Mouse (Mus musculus): Measurements from ENCODE around the gene Adgrg5. TPM values are rescaled to one million over a fixed set of nuclear protein-coding genes. Genes with fewer than 3 reads are reported as not detected.
A peak's percentile ranks its signal among the peaks of the same experiment; 100 is the strongest.

Adgrg5 gene
- polyA plus RNA-seq, 1 experiment from 2014 or later = 0.22 TPM

DNA sequence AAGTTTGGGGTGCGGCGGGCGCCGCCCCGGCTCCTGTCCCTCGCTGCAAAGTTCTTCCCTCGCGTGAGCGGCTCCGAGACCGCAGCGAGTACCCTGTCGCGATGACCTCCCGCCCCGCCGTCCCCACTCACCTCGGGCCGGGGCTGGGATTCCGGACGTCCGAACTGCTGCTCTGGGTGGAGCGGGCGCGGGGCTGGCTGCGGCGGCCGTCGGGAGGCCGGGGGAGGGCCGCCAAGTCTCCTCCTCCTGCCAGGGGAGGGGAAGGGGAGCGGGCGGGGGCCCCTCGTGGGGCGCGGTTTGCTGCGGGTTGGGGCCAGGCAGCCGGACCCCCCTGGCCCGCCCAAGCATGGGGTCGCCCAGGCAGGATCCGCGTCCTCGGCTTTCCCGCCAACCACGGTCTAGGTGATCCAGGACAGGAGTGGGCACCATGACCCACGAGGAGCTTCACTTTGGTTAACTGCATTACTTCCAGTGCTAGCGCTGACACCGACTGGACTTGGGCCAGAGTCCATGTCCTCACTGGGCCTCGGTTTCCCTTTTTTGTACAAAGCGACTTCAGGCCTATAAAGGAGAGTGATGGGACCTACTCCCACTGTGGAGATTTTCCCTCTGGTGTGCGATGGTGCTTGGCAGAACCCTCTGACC, 5.5 kb upstream of the Adgrg5 start, which contains the start of gene Ccdc102a:
Ccdc102a (minus strand) TSS at position 248 of the 645 bp plus-strand sequence.
- Histone ChIP-seq H3K27ac (peak within 1 kb of the TSS; percentile 94), H3K27me3 (peaks cover 5% of the 10 kb centered on the region), H3K9ac (peak within 1 kb of the TSS; percentile 68), H3K4me3 (peak within 1 kb of the TSS; percentile 87), H3K36me3 (peaks cover 4% of the 10 kb centered on the region; the same call in 1 of the 2 replicates), H3K4me1 (peaks cover 53% of the 10 kb centered on the region), H3K4me2 (peak within 1 kb of the TSS; percentile 80), H3K9me3 (no peaks in the 10 kb centered on the region)
- peak; percentile 53; the same call in 1 of the 2 replicates for ATAC-seq (ENCODE audit: insufficient number of reproducible peaks, low FRiP score, low TSS enrichment, low read depth)
- WGBS = 3% methylated on average over 36 of the region's 51 CpGs

DNA sequence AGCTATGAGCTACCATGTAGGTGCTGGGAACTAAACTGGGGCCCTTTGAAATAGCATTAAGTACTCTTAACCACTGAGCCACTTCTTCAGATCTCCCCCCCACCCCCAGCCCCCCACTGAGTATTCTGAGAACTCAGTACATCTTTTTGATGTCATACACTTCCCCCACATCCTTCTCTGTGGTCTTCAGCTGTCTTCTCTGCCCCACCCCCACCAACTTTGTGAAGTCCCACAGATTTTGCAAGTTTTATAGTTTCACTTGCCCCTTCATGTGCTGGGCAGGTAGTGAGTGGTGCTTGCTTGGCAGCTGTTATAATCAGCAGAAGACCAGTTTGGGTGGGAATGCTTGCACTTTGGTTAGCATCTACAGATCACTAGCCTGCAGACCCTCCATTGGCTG, 4.2 kb upstream of the Adgrg5 start:
- Histone ChIP-seq H3K9me3 (no peaks in the 10 kb centered on the region), H3K9ac (no peak overlapping the region), H3K27me3 (no peaks in the 10 kb centered on the region), H3K4me1 (peaks cover 40% of the 10 kb centered on the region), H3K4me3 (no peak overlapping the region), H3K36me3 (no peaks in the 10 kb centered on the region), H3K27ac (no peak overlapping the region), H3K4me2 (no peak overlapping the region)
- no peak for ATAC-seq (ENCODE audit: insufficient number of reproducible peaks, low FRiP score, low TSS enrichment, low read depth)

DNA sequence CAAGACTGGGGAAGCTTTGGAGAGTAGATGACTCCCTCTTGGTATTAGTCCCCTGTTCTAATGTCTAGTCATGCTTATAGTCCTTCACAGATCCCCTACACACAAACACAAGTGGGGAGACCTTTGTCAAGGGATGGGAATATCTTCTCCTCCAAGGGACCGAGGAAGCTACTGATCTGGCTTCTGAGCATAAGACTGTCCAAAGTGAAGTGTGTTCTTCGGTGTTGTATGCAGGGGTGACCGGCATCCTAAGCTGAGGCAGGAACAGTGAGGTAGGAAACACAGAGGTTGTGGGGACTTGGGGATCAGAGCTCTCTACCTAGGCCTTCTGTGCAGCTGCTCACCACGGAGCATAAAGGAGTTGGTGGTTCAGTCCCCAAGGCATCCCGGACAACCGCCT, 1.3 kb upstream of the Adgrg5 start:
- H3K9me3 ChIP-seq = no peaks in the 10 kb centered on the region
- no peak overlapping the region for H3K4me3 ChIP-seq
- no peak overlapping the region for H3K4me2 ChIP-seq
- H3K36me3 ChIP-seq = no peaks in the 10 kb centered on the region
- no peaks in the 10 kb centered on the region for H3K27me3 ChIP-seq
- 59% methylated on average over 6 of the region's 6 CpGs for WGBS
- no peak for ATAC-seq (ENCODE audit: insufficient number of reproducible peaks, low FRiP score, low TSS enrichment, low read depth)
- peaks cover 12% of the 10 kb centered on the region; the same call in 1 of the 2 replicates for H3K4me1 ChIP-seq
- no peak overlapping the region for H3K9ac ChIP-seq
- no peak overlapping the region for H3K27ac ChIP-seq

DNA sequence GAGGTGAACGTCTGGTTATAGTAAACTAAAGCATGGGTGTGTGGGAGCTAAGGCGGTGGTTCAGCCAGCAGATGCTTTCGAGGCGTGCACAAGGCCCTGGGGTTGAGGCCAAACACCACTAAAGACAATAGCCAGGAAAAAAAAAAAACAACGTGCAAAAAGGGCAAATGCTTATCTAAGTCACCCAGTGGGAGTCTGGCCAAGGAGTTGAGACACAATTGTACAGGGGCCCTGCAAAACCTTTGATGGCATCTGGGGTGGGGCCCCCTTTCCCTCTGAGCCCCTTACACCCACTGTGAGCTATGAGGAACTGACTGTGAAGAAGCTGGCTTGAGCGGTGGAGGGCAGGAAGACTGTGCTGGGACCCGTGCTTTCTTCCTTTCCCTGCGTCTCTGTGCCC, 892 bp upstream of the Adgrg5 start:
- Histone ChIP-seq H3K9me3 (no peaks in the 10 kb centered on the region), H3K27ac (no peak overlapping the region), H3K4me1 (peaks cover 12% of the 10 kb centered on the region; the same call in 1 of the 2 replicates), H3K27me3 (no peaks in the 10 kb centered on the region), H3K9ac (no peak overlapping the region), H3K4me2 (no peak overlapping the region), H3K4me3 (no peak overlapping the region), H3K36me3 (no peaks in the 10 kb centered on the region)
- WGBS = 27% methylated on average over 8 of the region's 8 CpGs
- no peak for ATAC-seq (ENCODE audit: insufficient number of reproducible peaks, low FRiP score, low TSS enrichment, low read depth)

DNA sequence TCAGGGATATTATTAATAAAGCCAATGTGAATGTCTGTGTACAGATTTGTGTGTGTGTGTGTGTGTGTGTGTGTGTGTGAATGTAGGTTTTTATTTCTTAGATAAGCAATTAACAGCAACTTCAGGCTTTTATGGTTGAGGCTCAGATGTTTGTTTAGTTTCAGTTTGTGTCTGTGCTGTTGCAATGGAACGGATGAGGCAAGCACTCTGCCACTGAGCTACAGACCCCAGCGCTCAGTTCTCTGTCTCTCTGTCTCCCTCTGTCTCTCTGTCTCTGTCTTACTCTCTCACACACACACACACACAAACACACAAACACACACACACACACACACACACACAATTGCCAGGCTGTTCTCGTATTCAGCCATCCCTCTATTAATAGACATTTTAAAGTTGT, 4.7 kb downstream of the Adgrg5 start:
- no peaks in the 10 kb centered on the region for H3K4me1 ChIP-seq
- no peak overlapping the region for H3K4me3 ChIP-seq
- H3K36me3 ChIP-seq = no peaks in the 10 kb centered on the region
- no peak overlapping the region for H3K9ac ChIP-seq
- no peak overlapping the region for H3K4me2 ChIP-seq
- 70% methylated on average over 3 of the region's 3 CpGs for WGBS
- no peak for ATAC-seq (ENCODE audit: insufficient number of reproducible peaks, low FRiP score, low TSS enrichment, low read depth)
- H3K9me3 ChIP-seq = no peaks in the 10 kb centered on the region
- H3K27me3 ChIP-seq = no peaks in the 10 kb centered on the region
- H3K27ac ChIP-seq = no peak overlapping the region

DNA sequence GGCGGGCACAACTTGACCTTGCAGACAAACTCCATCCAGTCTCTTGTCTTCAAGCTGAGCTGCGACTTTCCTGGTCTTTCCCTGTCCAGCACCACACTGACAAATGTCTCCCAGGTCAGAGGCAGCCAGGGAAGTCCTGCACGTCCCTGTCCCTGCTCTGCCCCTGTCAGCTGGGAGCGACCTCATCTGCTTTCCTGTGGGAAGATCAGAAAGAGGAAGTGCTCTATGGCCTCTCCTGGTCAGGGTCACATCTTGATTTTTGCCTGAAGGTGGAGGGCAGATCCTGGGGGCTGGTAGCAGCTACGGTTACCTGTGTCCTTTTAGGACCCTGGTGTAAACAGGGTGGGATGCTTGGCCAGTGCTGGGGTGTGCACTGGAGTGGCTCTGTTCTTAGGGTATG, 10.4 kb downstream of the Adgrg5 start:
- Histone ChIP-seq H3K9ac (no peak overlapping the region), H3K4me2 (no peak overlapping the region)
- ATAC-seq (ENCODE audit: insufficient number of reproducible peaks, low FRiP score, low TSS enrichment, low read depth) = no peak

DNA sequence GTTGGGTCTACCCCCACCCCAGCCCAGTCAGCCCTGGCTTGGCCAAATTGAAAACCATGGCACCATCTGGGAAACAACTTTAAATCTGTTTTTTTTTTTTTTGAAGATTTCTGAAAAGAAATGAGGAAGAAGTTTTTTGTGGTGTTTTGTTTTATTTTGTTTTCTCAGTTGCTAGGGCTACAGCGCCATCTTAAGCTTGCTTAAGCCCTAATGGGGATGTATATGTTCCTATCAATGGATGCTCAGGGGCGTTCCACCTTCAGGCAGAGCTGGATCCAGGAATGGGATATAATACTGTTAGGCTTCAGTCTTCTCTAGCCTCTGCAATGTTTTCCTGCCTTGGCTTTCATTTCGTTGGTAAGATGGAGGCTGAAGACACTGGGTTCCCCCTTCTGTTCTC, 11.7 kb downstream of the Adgrg5 start:
- ATAC-seq (ENCODE audit: insufficient number of reproducible peaks, low FRiP score, low TSS enrichment, low read depth) = no peak
- Histone ChIP-seq H3K9ac (no peak overlapping the region), H3K9me3 (no peaks in the 10 kb centered on the region), H3K36me3 (no peaks in the 10 kb centered on the region), H3K4me3 (no peak overlapping the region), H3K4me1 (no peaks in the 10 kb centered on the region), H3K27me3 (no peaks in the 10 kb centered on the region), H3K27ac (no peak overlapping the region), H3K4me2 (no peak overlapping the region)
- 74% methylated on average over 3 of the region's 3 CpGs for WGBS

More for the DNA sequence above, 10.4 kb downstream of the Adgrg5 start:
- no peaks in the 10 kb centered on the region for H3K36me3 ChIP-seq
- H3K27me3 ChIP-seq = no peaks in the 10 kb centered on the region
- WGBS = 47% methylated on average over 5 of the region's 5 CpGs
- H3K4me3 ChIP-seq = no peak overlapping the region
- no peaks in the 10 kb centered on the region for H3K4me1 ChIP-seq
- no peak overlapping the region for H3K27ac ChIP-seq
- no peaks in the 10 kb centered on the region for H3K9me3 ChIP-seq

DNA sequence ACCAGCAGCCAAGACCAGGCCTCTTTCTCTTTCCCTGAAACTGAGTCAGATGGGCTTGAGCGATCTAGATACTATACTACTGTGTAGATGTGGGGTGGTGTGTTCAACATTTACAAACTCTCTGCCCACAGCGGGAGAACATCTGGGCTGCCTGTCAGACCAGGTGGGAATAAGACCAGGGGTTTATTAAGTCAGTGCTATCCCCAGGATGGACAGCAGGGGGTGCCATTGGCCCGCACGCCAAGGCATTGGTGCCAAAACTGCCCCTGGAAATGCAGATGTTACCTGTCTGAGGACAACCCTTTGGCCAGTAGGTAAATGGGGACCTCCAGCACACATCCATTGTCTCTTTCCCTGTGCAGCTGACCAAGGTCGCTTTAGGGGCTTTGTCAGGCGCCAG, 19.1 kb downstream of the Adgrg5 start:
- ATAC-seq (ENCODE audit: insufficient number of reproducible peaks, low FRiP score, low TSS enrichment, low read depth) = no peak
- Histone ChIP-seq H3K9me3 (no peaks in the 10 kb centered on the region), H3K4me3 (no peak overlapping the region), H3K9ac (no peak overlapping the region), H3K4me2 (no peak overlapping the region), H3K27me3 (0 out of 2 replicates have a peak, but pooled peaks cover 4% of the 10 kb centered on the region), H3K27ac (no peak overlapping the region), H3K36me3 (no peaks in the 10 kb centered on the region), H3K4me1 (no peaks in the 10 kb centered on the region)
- WGBS = 16% methylated on average over 6 of the region's 6 CpGs

DNA sequence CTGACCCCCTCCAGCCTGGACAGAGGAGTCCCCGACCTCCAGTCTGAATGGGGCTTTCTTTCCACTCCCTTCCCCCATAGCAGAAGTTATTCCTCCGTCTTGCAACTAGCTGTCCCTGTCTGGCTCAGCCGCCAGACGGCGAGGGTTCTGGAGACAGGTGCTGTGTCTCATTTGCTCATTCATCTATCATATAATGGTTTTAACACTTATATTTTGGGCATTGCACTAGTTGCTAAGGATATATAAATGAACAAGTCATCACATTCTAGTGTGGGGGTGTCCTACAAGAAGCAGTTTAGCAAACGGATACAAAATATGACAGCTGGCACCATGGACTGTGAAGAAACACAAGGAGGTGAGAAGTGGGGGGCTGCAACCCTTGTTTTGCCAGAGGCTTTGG, 21.7 kb downstream of the Adgrg5 start:
- 0 out of 2 replicates have a peak, but pooled peaks cover 4% of the 10 kb centered on the region for H3K27me3 ChIP-seq
- no peak overlapping the region for H3K4me2 ChIP-seq
- 58% methylated on average over 6 of the region's 6 CpGs for WGBS
- no peak overlapping the region for H3K9ac ChIP-seq
- H3K9me3 ChIP-seq = no peaks in the 10 kb centered on the region
- H3K4me3 ChIP-seq = no peak overlapping the region
- ATAC-seq (ENCODE audit: insufficient number of reproducible peaks, low FRiP score, low TSS enrichment, low read depth) = no peak
- no peak overlapping the region for H3K27ac ChIP-seq
- H3K36me3 ChIP-seq = no peaks in the 10 kb centered on the region
- no peaks in the 10 kb centered on the region for H3K4me1 ChIP-seq

DNA sequence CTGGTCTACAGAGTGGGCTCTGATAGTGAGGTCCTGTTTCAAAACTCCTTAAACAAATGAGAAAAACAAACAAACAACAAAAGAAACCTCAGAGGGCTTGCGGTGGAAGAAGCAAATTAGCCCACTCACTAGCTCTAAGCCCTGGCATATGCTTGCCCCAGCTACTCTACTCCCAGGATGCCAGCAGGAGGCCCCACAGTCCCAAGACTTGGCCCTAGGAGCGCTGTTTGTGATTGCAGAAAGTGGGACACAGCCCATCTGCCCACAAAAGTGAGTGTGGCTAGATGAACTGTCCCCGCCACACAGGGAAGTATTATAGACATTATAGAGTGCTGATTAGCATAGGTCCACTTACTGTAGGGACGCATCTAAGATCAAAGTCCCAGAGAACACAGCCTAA, 24.9 kb downstream of the Adgrg5 start:
- H3K27me3 ChIP-seq = no peaks in the 10 kb centered on the region
- 78% methylated on average over 4 of the region's 4 CpGs for WGBS
- H3K27ac ChIP-seq = no peak overlapping the region
- H3K9me3 ChIP-seq = no peaks in the 10 kb centered on the region
- ATAC-seq (ENCODE audit: insufficient number of reproducible peaks, low FRiP score, low TSS enrichment, low read depth) = no peak
- H3K4me3 ChIP-seq = no peak overlapping the region
- no peaks in the 10 kb centered on the region for H3K36me3 ChIP-seq
- no peaks in the 10 kb centered on the region for H3K4me1 ChIP-seq
- H3K9ac ChIP-seq = no peak overlapping the region
- no peak overlapping the region for H3K4me2 ChIP-seq

DNA sequence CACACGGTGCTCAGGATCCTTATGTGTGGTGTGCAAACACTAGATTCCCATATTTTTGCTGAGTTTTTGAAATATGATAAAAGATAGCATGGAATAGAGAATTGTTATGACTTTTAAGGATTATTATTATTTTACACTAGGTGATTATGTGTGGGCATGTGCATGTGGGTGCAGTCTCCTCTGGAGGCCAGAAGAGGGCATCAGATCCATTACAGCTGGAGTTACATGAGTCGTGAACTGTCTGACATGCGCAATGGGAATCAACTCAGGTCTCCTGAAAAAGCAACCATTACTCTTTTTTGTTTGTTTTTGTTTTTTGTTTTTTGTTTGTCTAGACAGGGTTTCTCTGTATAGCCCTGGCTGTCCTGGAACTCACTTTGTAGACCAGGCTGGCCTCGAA, 25.5 kb downstream of the Adgrg5 start:
- Histone ChIP-seq H3K4me2 (no peak overlapping the region), H3K27me3 (no peaks in the 10 kb centered on the region), H3K27ac (no peak overlapping the region), H3K9me3 (no peaks in the 10 kb centered on the region), H3K4me3 (no peak overlapping the region), H3K9ac (no peak overlapping the region), H3K4me1 (no peaks in the 10 kb centered on the region; the same call in 1 of the 2 replicates), H3K36me3 (no peaks in the 10 kb centered on the region)
- WGBS = 81% methylated on average over 4 of the region's 4 CpGs
- ATAC-seq (ENCODE audit: insufficient number of reproducible peaks, low FRiP score, low TSS enrichment, low read depth) = no peak

DNA sequence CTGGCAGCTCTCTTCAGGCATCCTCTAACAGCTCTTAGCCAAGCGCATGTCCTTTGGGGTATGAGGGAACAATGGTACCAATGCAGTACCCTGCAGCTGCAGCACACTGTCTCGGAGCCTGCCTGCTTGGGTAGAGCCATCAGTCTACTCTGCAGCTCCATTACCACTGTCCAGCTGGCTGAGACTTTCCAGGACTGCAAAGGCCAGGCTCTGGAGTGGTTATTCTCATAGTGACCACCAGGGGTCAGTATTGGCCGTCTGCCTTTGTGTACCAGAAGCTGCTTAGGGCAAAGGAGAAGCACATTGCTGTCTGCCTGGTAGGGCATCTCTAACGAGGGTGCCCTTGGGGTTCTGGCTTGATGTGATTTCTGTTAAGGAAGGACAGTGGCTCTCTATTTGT, 26.6 kb downstream of the Adgrg5 start:
- peaks cover 4% of the 10 kb centered on the region; the same call in 1 of the 2 replicates for H3K4me1 ChIP-seq
- 17% methylated on average over 4 of the region's 4 CpGs for WGBS
- H3K36me3 ChIP-seq = no peaks in the 10 kb centered on the region
- no peak overlapping the region for H3K27ac ChIP-seq
- no peak overlapping the region for H3K4me3 ChIP-seq
- no peaks in the 10 kb centered on the region for H3K9me3 ChIP-seq
- ATAC-seq (ENCODE audit: insufficient number of reproducible peaks, low FRiP score, low TSS enrichment, low read depth) = no peak
- no peak overlapping the region for H3K4me2 ChIP-seq
- no peak overlapping the region for H3K9ac ChIP-seq
- no peaks in the 10 kb centered on the region for H3K27me3 ChIP-seq

DNA sequence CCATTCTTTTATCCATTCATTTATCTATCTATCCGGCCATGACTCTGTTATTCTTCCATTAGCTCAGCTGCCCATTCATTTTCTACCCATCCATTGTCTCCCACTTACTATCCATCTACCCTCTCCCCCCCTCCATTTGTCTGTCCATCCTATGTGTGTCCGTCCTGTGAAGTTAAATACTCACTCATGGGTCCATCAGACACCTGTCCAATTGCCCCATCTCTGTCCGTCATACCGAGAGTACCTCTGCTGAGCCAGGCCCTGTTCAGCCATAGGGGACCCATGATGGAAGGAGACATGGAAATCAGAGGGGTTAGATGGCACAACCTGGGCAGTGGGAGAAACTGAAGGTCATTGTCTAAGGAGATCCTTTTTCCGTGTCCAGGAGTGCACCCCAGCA, 27.0 kb downstream of the Adgrg5 start:
- no peaks in the 10 kb centered on the region for H3K9me3 ChIP-seq
- ATAC-seq (ENCODE audit: insufficient number of reproducible peaks, low FRiP score, low TSS enrichment, low read depth) = no peak
- 76% methylated on average over 5 of the region's 5 CpGs for WGBS

More for the DNA sequence above, 27.0 kb downstream of the Adgrg5 start:
- Histone ChIP-seq H3K4me2 (no peak overlapping the region), H3K4me1 (peaks cover 4% of the 10 kb centered on the region; the same call in 1 of the 2 replicates), H3K9ac (no peak overlapping the region), H3K27ac (no peak overlapping the region), H3K36me3 (no peaks in the 10 kb centered on the region), H3K4me3 (no peak overlapping the region), H3K27me3 (no peaks in the 10 kb centered on the region)
